Mouse (Mus musculus) heart, adult 2 months (tissue): Measurements from ENCODE around the gene Adora1. TPM values are rescaled to one million over a fixed set of nuclear protein-coding genes. Genes with fewer than 3 reads are reported as not detected.
A peak's percentile ranks its signal among the peaks of the same experiment; 100 is the strongest.

Source experiments
- DNase-seq, 2 experiments: peaks; one replicate each; pipeline ENCODE4 v3.0.0; 2021
- H3K27ac ChIP-seq: fragments of 200-600 bp; 2 replicates; pipeline ENCODE4 v1.8.1; 2022
- H3K27me3 ChIP-seq: fragments of 200-500 bp; 2 replicates; pipeline ENCODE4 v1.6.1; 2012; ENCODE audit warnings: mild to moderate bottlenecking, low read length, inconsistent platforms, mixed read lengths; ENCODE audit not compliant: control insufficient read depth, insufficient read depth
- H3K36me3 ChIP-seq: fragments of 200-500 bp; 2 replicates; pipeline ENCODE4 v1.6.1; 2012; ENCODE audit warnings: low read length, inconsistent platforms; ENCODE audit not compliant: control insufficient read depth, insufficient read depth
- H3K4me1 ChIP-seq: fragments of 200-500 bp; 2 replicates; pipeline ENCODE4 v1.6.1; 2011; ENCODE audit warnings: low read length; ENCODE audit not compliant: control insufficient read depth, insufficient read depth
- H3K4me3 ChIP-seq: fragments of 200-600 bp; 2 replicates; pipeline ENCODE4 v1.8.1; 2022
- H3K79me2 ChIP-seq: fragments of 200-500 bp; replicated peaks from 2 replicates; pipeline ENCODE4 v1.6.1; 2012; ENCODE audit warnings: mild to moderate bottlenecking, inconsistent platforms, low read length, moderate library complexity, mixed read lengths; ENCODE audit not compliant: control insufficient read depth, insufficient read depth
- H3K9ac ChIP-seq: fragments of 200-500 bp; 2 replicates; pipeline ENCODE4 v1.6.1; 2012; ENCODE audit warnings: low read depth, mild to moderate bottlenecking, control low read depth, inconsistent platforms, low read length, mixed read lengths
- CTCF ChIP-seq: fragments of 200-600 bp; IDR thresholded peaks from 2 replicates; pipeline ENCODE4 v1.8.1; 2022; ENCODE audit warnings: antibody characterized with exemption, mild to moderate bottlenecking, moderate library complexity
- EP300 ChIP-seq: fragments of 200-500 bp; IDR thresholded peaks from 2 replicates; pipeline ENCODE4 v1.6.1; 2011; ENCODE audit warnings: low read depth, low read length, control low read depth; ENCODE audit not compliant: insufficient read depth
- POLR2A ChIP-seq: fragments of 200-500 bp; IDR thresholded peaks from 2 replicates; pipeline ENCODE4 v1.6.1; 2011; ENCODE audit warnings: mild to moderate bottlenecking, low read depth, low read length, control low read depth; ENCODE audit not compliant: insufficient read depth
- WGBS: fragments of 180-500 bp; shearing (Covaris S2); methylation state at CpG from one replicate; pipeline ENCODE4 v1.1.7; 2018; 5-methylcytosine and 5-hydroxymethylcytosine counted together
- intact Hi-C: fragments of 180-260 bp; cut with DNase I; formaldehyde crosslinking; loops from one replicate; pipeline ENCODE4 v1.15.1; 2025
- polyA plus RNA-seq: library from polyadenylated mRNA; depleted of rRNA; stranded (reverse); fragments of >200 nt; gene quantifications from 2 replicates; pipeline ENCODE4 v1.2.3, GENCODE M21; 2012
- total RNA-seq, 2 experiments: library from RNA; stranded (reverse); gene quantifications; 2 replicates each; pipeline ENCODE4 v1.2.3; 2021

The Adora1 gene
- total and polyA plus RNA-seq, 3 experiments, result 9.6 to 19.4 (median 15.0) TPM

- WGBS, result 47% methylated on average over 4 of the region's 4 CpGs
Observed at GRCm38 (mm10) chr1:134164454-134164853, 70.8 kb downstream of the Adora1 start.

GRCm38 (mm10) chr1:134163476-134163875, 71.8 kb downstream of the Adora1 start:
- no peak for TF ChIP-seq POLR2A
- TF ChIP-seq EP300, result no peak
- TF ChIP-seq CTCF, result no peak
- intact Hi-C loops, result no loop called here
- H3K4me1 ChIP-seq, result peaks cover 2% of the 10 kb centered on the region
- H3K9ac ChIP-seq, result no peak overlapping the region
- H3K36me3 ChIP-seq, result no peaks in the 10 kb centered on the region
- no peak overlapping the region for H3K27ac ChIP-seq
- WGBS, result 94% methylated on average over 7 of the region's 7 CpGs
- no peak for DNase-seq
- no peak overlapping the region for H3K4me3 ChIP-seq
- no peaks in the 10 kb centered on the region for H3K27me3 ChIP-seq
- H3K79me2 ChIP-seq, result no peaks in the 10 kb centered on the region

More at GRCm38 (mm10) chr1:134164454-134164853, 70.8 kb downstream of the Adora1 start:
- TF ChIP-seq POLR2A (no peak), CTCF (no peak), EP300 (no peak)
- Histone ChIP-seq H3K27me3 (no peaks in the 10 kb centered on the region), H3K9ac (no peak overlapping the region), H3K4me3 (no peak overlapping the region), H3K27ac (no peak overlapping the region), H3K79me2 (no peaks in the 10 kb centered on the region), H3K36me3 (no peaks in the 10 kb centered on the region), H3K4me1 (peaks cover 2% of the 10 kb centered on the region)
- intact Hi-C loops, result no loop called here
- DNase-seq, result peak; percentile 23 to 29

GRCm38 (mm10) chr1:134162510-134163225, 72.6 kb downstream of the Adora1 start:
- Histone ChIP-seq H3K4me3 (no peak overlapping the region), H3K9ac (no peak overlapping the region), H3K36me3 (no peaks in the 10 kb centered on the region), H3K4me1 (no peaks in the 10 kb centered on the region), H3K79me2 (no peaks in the 10 kb centered on the region), H3K27me3 (no peaks in the 10 kb centered on the region), H3K27ac (no peak overlapping the region)
- intact Hi-C loops, result no loop called here
- 88% methylated on average over 6 of the region's 6 CpGs for WGBS
- no peak for DNase-seq
- TF ChIP-seq CTCF (no peak), POLR2A (no peak), EP300 (no peak)

GRCm38 (mm10) chr1:134161399-134161798, 73.8 kb downstream of the Adora1 start:
- no peak for DNase-seq
- intact Hi-C loops, result no loop called here
- H3K4me1 ChIP-seq, result no peaks in the 10 kb centered on the region
- no peaks in the 10 kb centered on the region for H3K27me3 ChIP-seq
- no peak overlapping the region for H3K4me3 ChIP-seq
- H3K79me2 ChIP-seq, result no peaks in the 10 kb centered on the region
- no peaks in the 10 kb centered on the region for H3K36me3 ChIP-seq
- TF ChIP-seq POLR2A (no peak), EP300 (no peak), CTCF (no peak)
- H3K27ac ChIP-seq, result no peak overlapping the region
- 81% methylated on average over 6 of the region's 6 CpGs for WGBS
- no peak overlapping the region for H3K9ac ChIP-seq

GRCm38 (mm10) chr1:134160404-134160803, 74.8 kb downstream of the Adora1 start:
- WGBS, result 88% methylated on average over 3 of the region's 3 CpGs
- Histone ChIP-seq H3K4me1 (no peaks in the 10 kb centered on the region), H3K79me2 (no peaks in the 10 kb centered on the region), H3K36me3 (no peaks in the 10 kb centered on the region), H3K9ac (no peak overlapping the region), H3K27me3 (no peaks in the 10 kb centered on the region), H3K4me3 (no peak overlapping the region), H3K27ac (no peak overlapping the region)
- intact Hi-C loops, result no loop called here
- TF ChIP-seq CTCF (no peak), POLR2A (no peak), EP300 (no peak)
- no peak for DNase-seq

- Histone ChIP-seq H3K4me3 (no peak overlapping the region), H3K9ac (no peak overlapping the region), H3K27ac (no peak overlapping the region), H3K36me3 (no peaks in the 10 kb centered on the region), H3K27me3 (no peaks in the 10 kb centered on the region), H3K79me2 (no peaks in the 10 kb centered on the region), H3K4me1 (no peaks in the 10 kb centered on the region)
- no peak for DNase-seq
- TF ChIP-seq EP300, result no peak
- TF ChIP-seq POLR2A, result no peak
- TF ChIP-seq CTCF, result peak; percentile 59
- intact Hi-C loops, result no loop called here
- 64% methylated on average over 3 of the region's 3 CpGs for WGBS
Observed at GRCm38 (mm10) chr1:134154655-134155054, 80.6 kb downstream of the Adora1 start.
